Mouse (Mus musculus): ENCODE results near the gene Trio.

GRCm38 (mm10) chr15:27826048-27826637 lies 199.5 kb downstream of the Trio start:
- no peak for TF ChIP-seq CTCF (IDR thresholded peaks at IDR 0.05; ENCODE audit: borderline replicate concordance, insufficient read depth, low read depth, low read length)
- TF ChIP-seq POLR2A (IDR thresholded peaks at IDR 0.05; ENCODE audit: borderline replicate concordance, insufficient read depth, low read length) = no peak
